Mouse (Mus musculus): ENCODE measurements around the gene Lrmda.

The Lrmda gene

DNA sequence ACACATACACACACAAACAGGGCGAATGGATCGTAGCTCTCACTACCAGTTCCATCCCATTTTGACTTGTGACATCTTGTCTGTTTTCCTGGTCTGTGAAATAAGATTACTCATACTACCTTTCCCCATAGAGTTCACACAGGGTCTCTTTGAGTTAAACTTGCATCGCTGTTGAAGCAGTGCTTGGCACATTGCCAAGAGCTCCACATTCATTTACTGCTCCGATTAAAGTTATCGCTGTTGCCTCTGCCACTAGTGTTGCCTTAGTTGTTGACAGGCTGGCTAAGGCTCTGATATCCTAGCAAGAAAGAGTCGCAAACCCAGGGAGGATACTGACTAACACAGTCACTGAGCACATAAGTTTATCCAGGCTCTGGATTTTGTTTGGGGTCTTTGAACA, 675.9 kb downstream of the Lrmda start:
- no peaks in the 10 kb centered on the region for H3K4me1 ChIP-seq (replicated peaks; ENCODE audit: low read depth, low read length)
- no peak for TF ChIP-seq POU5F1 (IDR thresholded peaks at IDR 0.05; ENCODE audit: borderline replicate concordance, low read length)
- TF ChIP-seq NANOG (IDR thresholded peaks at IDR 0.05; ENCODE audit: borderline replicate concordance, low read length) = no peak
- TF ChIP-seq CTCF (conservative IDR thresholded peaks at IDR 0.05; ENCODE audit: low read length) = no peak
- no peaks in the 10 kb centered on the region for H3K36me3 ChIP-seq (ENCODE audit: insufficient read depth, low read length)
- H3K4me3 ChIP-seq (replicated peaks; ENCODE audit: low read length) = no peak overlapping the region
- H3K9me3 ChIP-seq (ENCODE audit: low read length) = no peaks in the 10 kb centered on the region
- no peaks in the 10 kb centered on the region for H3K27me3 ChIP-seq (ENCODE audit: insufficient read depth, low read length)

DNA sequence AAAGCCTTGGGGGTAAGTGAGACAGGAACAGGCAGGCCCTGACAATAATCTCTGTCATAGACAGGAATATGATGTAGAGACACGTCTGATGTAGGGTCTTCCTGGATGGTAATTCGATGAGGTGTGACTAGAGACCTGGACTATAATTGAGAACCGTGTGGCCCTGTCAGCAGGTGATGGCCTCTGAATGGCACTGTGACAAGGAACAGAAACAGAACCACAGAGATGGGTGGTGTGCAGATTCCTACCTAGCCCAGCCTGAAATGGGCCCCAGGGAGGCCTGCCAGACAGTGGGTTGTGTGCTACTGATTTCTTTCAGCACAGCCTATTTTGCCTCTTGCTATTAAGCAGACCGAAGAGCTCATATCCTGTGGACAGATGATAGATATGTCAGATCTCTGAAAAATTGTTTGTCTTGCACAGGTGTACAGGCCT, 676.4 kb downstream of the Lrmda start:
- no peaks in the 10 kb centered on the region for H3K27me3 ChIP-seq (ENCODE audit: insufficient read depth, low read length)
- H3K4me3 ChIP-seq (replicated peaks; ENCODE audit: low read length) = no peak overlapping the region
- no peaks in the 10 kb centered on the region for H3K4me1 ChIP-seq (replicated peaks; ENCODE audit: low read depth, low read length)
- no peaks in the 10 kb centered on the region for H3K9me3 ChIP-seq (ENCODE audit: low read length)
- no peaks in the 10 kb centered on the region for H3K36me3 ChIP-seq (ENCODE audit: insufficient read depth, low read length)
- no peak for TF ChIP-seq NANOG (IDR thresholded peaks at IDR 0.05; ENCODE audit: borderline replicate concordance, low read length)
- TF ChIP-seq CTCF (conservative IDR thresholded peaks at IDR 0.05; ENCODE audit: low read length) = no peak
- TF ChIP-seq POU5F1 (IDR thresholded peaks at IDR 0.05; ENCODE audit: borderline replicate concordance, low read length) = no peak

DNA sequence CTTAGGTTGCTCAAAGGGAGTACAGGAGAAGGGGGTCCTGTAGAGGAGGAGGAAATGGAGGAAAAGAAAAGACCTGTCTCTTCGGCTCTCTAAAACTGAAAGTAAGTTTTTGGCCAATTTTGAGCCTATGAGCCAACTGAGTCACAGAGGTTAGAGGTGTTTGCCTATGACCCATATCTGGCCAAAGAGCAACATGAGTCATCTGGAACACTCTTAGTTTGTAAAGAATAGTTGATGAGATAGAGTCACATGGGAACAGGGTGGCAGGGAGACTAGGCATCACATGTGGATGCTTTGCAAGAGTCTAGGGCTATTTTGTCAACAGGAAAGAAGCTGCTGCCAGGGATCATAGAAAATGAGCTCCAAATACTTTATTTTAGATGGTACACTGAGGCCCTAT, 680.7 kb downstream of the Lrmda start:
- H3K4me3 ChIP-seq (replicated peaks; ENCODE audit: low read length) = no peak overlapping the region
- no peaks in the 10 kb centered on the region for H3K36me3 ChIP-seq (ENCODE audit: insufficient read depth, low read length)
- H3K9me3 ChIP-seq (ENCODE audit: low read length) = peaks cover 11% of the 10 kb centered on the region
- no peaks in the 10 kb centered on the region for H3K4me1 ChIP-seq (replicated peaks; ENCODE audit: low read depth, low read length)
- TF ChIP-seq NANOG (IDR thresholded peaks at IDR 0.05; ENCODE audit: borderline replicate concordance, low read length) (no peak), CTCF (conservative IDR thresholded peaks at IDR 0.05; ENCODE audit: low read length) (no peak), POU5F1 (IDR thresholded peaks at IDR 0.05; ENCODE audit: borderline replicate concordance, low read length) (no peak)
- H3K27me3 ChIP-seq (ENCODE audit: insufficient read depth, low read length) = no peaks in the 10 kb centered on the region

DNA sequence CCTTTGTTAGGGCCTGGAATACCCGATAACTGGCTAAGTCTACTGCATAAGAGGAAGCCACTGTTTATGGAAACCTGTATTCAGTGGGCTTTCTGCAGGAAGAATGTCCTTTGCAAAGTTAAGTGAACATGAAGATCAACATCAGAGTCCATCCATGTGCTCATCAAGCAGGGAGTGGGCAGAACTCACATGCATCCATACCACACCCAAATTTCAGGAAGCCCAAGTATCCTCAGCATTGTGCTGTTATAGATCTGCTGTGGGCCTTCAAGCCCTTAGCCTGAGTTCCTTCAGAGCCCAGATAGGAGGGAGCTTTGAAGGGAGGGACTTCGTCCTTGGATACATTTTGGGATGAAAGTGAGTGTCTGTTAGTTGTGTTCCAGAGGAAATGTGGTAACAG, 681.2 kb downstream of the Lrmda start:
- H3K4me1 ChIP-seq (replicated peaks; ENCODE audit: low read depth, low read length) = no peaks in the 10 kb centered on the region
- TF ChIP-seq POU5F1 (IDR thresholded peaks at IDR 0.05; ENCODE audit: borderline replicate concordance, low read length) (no peak), NANOG (IDR thresholded peaks at IDR 0.05; ENCODE audit: borderline replicate concordance, low read length) (no peak), CTCF (conservative IDR thresholded peaks at IDR 0.05; ENCODE audit: low read length) (no peak)
- no peaks in the 10 kb centered on the region for H3K27me3 ChIP-seq (ENCODE audit: insufficient read depth, low read length)
- H3K36me3 ChIP-seq (ENCODE audit: insufficient read depth, low read length) = no peaks in the 10 kb centered on the region
- H3K9me3 ChIP-seq (ENCODE audit: low read length) = peaks cover 11% of the 10 kb centered on the region
- H3K4me3 ChIP-seq (replicated peaks; ENCODE audit: low read length) = no peak overlapping the region

DNA sequence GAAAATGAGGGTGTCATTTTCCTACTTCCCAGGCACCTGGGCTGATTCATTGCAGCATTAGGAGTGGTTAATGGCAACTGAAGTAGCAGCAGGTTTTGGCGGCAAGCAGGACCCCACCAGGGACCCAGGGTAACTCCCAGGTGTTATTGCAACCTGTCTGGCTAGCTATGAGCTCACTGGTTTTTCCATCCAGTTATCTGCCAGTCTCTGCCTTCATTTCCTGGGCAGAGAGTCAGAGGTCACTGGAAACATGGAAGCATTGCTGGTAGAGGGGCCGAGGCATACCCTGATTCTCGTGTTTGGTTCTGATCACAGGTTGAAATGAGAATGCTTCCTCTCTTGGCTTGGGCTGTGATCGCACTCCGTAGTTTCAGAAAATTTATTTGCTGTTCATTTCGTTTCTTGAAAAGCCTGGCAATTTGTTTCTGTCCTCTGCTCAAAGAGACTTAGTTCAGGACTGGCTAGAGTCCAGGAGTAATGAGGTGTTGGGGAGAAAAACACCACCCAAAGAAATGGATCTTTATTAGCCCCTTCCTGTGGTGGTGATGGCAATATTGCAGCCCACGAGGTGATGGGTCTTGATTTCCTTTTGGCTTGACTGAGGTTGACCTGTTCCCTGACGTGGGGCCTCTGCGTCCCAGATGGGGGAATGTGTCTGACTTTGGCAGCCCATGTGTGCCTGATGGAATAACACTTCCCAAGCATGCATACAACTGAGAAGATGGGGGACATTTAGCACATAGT, 688.6 kb downstream of the Lrmda start:
- H3K9me3 ChIP-seq (ENCODE audit: low read length) = peaks cover 14% of the 10 kb centered on the region
- TF ChIP-seq NANOG (IDR thresholded peaks at IDR 0.05; ENCODE audit: borderline replicate concordance, low read length) (no peak), POU5F1 (IDR thresholded peaks at IDR 0.05; ENCODE audit: borderline replicate concordance, low read length) (no peak), CTCF (conservative IDR thresholded peaks at IDR 0.05; ENCODE audit: low read length) (no peak)
- H3K4me1 ChIP-seq (replicated peaks; ENCODE audit: low read depth, low read length) = no peaks in the 10 kb centered on the region
- H3K27me3 ChIP-seq (ENCODE audit: insufficient read depth, low read length) = no peaks in the 10 kb centered on the region
- no peak overlapping the region for H3K4me3 ChIP-seq (replicated peaks; ENCODE audit: low read length)
- no peaks in the 10 kb centered on the region for H3K36me3 ChIP-seq (ENCODE audit: insufficient read depth, low read length)

DNA sequence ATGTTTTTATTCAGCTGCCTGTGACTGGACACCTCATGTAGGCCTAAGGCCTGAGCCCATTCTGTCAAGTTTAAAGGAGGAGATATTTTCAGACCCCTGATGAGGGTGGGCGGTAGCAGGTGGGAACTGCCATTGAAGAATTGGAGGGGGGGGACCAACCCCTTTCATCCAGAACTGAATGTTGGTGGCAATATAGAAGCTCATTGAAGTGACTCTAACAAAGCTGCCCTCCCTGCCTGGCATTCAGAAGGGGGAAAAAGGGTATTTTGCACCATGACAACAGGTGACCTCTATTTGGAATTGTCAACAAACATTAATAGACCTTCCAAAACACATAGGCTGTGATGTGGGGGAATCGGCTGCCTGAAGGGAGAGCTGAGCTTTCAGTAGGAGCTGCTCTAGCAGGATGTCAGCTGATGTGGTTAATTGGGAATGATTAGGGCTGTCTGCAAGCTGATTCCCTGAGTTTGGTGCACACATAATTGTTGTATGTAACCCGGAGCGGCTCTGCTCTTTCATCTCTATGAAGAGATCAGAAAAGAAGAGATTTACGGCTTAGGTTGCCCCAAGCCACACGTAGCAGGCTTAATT, 690.7 kb downstream of the Lrmda start:
- Histone ChIP-seq H3K36me3 (ENCODE audit: insufficient read depth, low read length) (no peaks in the 10 kb centered on the region), H3K9me3 (ENCODE audit: low read length) (0 out of 2 replicates have a peak, but pooled peaks cover 3% of the 10 kb centered on the region), H3K4me3 (replicated peaks; ENCODE audit: low read length) (no peak overlapping the region), H3K27me3 (ENCODE audit: insufficient read depth, low read length) (no peaks in the 10 kb centered on the region), H3K4me1 (replicated peaks; ENCODE audit: low read depth, low read length) (no peaks in the 10 kb centered on the region)
- no peak for TF ChIP-seq POU5F1 (IDR thresholded peaks at IDR 0.05; ENCODE audit: borderline replicate concordance, low read length)
- TF ChIP-seq NANOG (IDR thresholded peaks at IDR 0.05; ENCODE audit: borderline replicate concordance, low read length) = no peak
- no peak for TF ChIP-seq CTCF (conservative IDR thresholded peaks at IDR 0.05; ENCODE audit: low read length)

DNA sequence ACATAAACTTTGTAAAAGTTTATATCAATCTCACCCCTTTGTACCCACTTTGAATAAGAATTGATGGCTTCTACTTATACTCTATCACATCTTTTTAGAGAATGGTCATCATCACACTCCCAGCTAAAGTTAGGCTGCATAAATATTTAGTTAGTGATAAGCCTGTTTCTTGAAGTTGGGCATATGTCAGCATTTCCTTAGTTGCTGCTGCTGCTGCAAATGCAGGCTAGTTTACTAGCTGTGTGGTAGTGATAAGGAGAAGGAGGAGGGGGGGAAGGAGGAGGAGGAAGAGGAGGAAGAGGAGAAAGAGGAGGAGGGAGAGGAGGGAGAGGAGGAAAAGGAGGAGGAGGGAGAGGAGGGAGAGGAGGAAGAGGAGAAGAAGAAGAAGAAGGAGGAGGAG, 692.9 kb downstream of the Lrmda start:
- Histone ChIP-seq H3K4me3 (replicated peaks; ENCODE audit: low read length) (no peak overlapping the region), H3K27me3 (ENCODE audit: insufficient read depth, low read length) (no peaks in the 10 kb centered on the region), H3K36me3 (ENCODE audit: insufficient read depth, low read length) (no peaks in the 10 kb centered on the region), H3K4me1 (replicated peaks; ENCODE audit: low read depth, low read length) (no peaks in the 10 kb centered on the region), H3K9me3 (ENCODE audit: low read length) (no peaks in the 10 kb centered on the region)
- no peak for TF ChIP-seq CTCF (conservative IDR thresholded peaks at IDR 0.05; ENCODE audit: low read length)
- no peak for TF ChIP-seq POU5F1 (IDR thresholded peaks at IDR 0.05; ENCODE audit: borderline replicate concordance, low read length)
- TF ChIP-seq NANOG (IDR thresholded peaks at IDR 0.05; ENCODE audit: borderline replicate concordance, low read length) = no peak

DNA sequence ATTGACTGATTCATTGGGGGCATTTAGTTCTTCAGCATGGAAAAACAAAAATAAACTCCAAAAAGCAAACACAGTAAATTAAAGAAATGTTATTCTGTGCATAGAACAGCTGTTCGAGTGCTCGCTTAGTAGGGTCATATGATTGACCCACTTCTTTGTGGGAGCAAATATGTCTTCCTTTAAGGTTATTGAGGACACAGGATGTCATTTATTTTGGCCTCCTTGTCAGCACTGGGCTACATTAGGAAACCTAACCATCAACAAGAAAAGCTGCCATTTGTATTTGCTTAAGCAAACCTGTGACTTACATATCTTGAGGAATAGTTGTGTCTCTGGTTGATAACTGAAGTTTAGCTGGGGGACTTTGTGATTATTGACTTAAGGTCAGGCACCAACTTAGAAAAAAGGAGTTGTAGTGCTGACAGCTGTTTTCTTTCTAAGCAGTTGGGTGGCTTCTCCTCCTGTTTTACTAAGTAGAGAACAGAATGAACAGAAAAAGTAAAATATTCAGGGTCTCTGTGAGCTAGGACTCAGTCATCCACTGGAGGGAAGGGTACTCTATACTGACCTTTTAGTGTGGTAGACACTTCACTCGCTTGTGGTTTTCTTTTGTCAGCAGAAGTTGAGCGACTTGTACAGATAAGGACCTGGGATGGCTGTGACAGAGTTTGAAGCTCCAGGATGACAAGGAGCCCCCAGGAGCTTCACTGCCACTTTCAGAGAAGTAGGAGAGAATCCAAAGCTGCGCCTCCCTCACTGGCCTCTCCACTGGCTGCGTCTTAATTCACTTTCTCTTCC, 696.3 kb downstream of the Lrmda start:
- H3K27me3 ChIP-seq (ENCODE audit: insufficient read depth, low read length) = no peaks in the 10 kb centered on the region
- H3K36me3 ChIP-seq (ENCODE audit: insufficient read depth, low read length) = no peaks in the 10 kb centered on the region
- H3K4me1 ChIP-seq (replicated peaks; ENCODE audit: low read depth, low read length) = no peaks in the 10 kb centered on the region
- no peaks in the 10 kb centered on the region for H3K9me3 ChIP-seq (ENCODE audit: low read length)
- no peak for TF ChIP-seq NANOG (IDR thresholded peaks at IDR 0.05; ENCODE audit: borderline replicate concordance, low read length)
- TF ChIP-seq POU5F1 (IDR thresholded peaks at IDR 0.05; ENCODE audit: borderline replicate concordance, low read length) = no peak
- no peak for TF ChIP-seq CTCF (conservative IDR thresholded peaks at IDR 0.05; ENCODE audit: low read length)
- no peak overlapping the region for H3K4me3 ChIP-seq (replicated peaks; ENCODE audit: low read length)
